Mouse (Mus musculus) stomach, postnatal 0 days (tissue): ENCODE data around the gene Smim10l1.

Experiments
- CTCF ChIP-seq: IDR thresholded peaks from 2 replicates; pipeline ENCODE4 v1.5.1; 2016; ENCODE audit warnings: antibody characterized with exemption, low read depth, mild to moderate bottlenecking, moderate library complexity
- EP300 ChIP-seq: optimal IDR thresholded peaks from 2 replicates; pipeline ENCODE3; 2016; ENCODE audit warnings: antibody characterized with exemption

GRCm38 (mm10) chr6:133092226-133092625 is 12.5 kb upstream of the Smim10l1 start:
- TF ChIP-seq CTCF: no peak
- no peak for TF ChIP-seq EP300
